Mouse (Mus musculus) limb, embryonic 11.5 days (tissue): ENCODE data around the gene Atp8a2. TPM values are rescaled to one million over a fixed set of nuclear protein-coding genes. Genes with fewer than 3 reads are reported as not detected.

Source experiments
- ATAC-seq: fragments of 200-750 bp; cut with Nextera tagmentation; 2 replicates; pipeline ENCODE4 v1.8.0; 2017; ENCODE audit warnings: low read depth; ENCODE audit not compliant: insufficient number of reproducible peaks, low FRiP score, low TSS enrichment
- DNase-seq: peaks from one replicate; pipeline ENCODE4 v3.0.0-alpha.2; 2015; ENCODE audit warnings: low spot score
- H3K27ac ChIP-seq: fragments of 300-500 bp; sonication (generic); replicated peaks from 2 replicates; pipeline ENCODE4 v1.5.1; 2014; ENCODE audit warnings: low read depth, mild to moderate bottlenecking, low read length
- H3K27me3 ChIP-seq: fragments of 300-500 bp; sonication (generic); 2 replicates; pipeline ENCODE4 v1.6.1; 2014; ENCODE audit warnings: mild to moderate bottlenecking, low read length, mixed read lengths; ENCODE audit not compliant: control insufficient read depth, insufficient read depth
- H3K36me3 ChIP-seq: fragments of 300-500 bp; sonication (generic); 2 replicates; pipeline ENCODE4 v1.6.1; 2014; ENCODE audit warnings: mild to moderate bottlenecking, low read length, moderate library complexity, mixed read lengths; ENCODE audit not compliant: control insufficient read depth, insufficient read depth
- H3K4me1 ChIP-seq: fragments of 300-500 bp; sonication (generic); 2 replicates; pipeline ENCODE4 v1.6.1; 2014; ENCODE audit warnings: low read length, mixed read lengths; ENCODE audit not compliant: control insufficient read depth, insufficient read depth
- H3K4me2 ChIP-seq: fragments of 300-500 bp; sonication (generic); 2 replicates; pipeline ENCODE4 v1.6.1; 2014; ENCODE audit warnings: low read depth, mild to moderate bottlenecking, moderate library complexity; ENCODE audit not compliant: severe bottlenecking
- H3K4me3 ChIP-seq: fragments of 300-500 bp; sonication (generic); 2 replicates; pipeline ENCODE4 v1.5.1; 2014; ENCODE audit warnings: low read depth, low read length
- H3K9ac ChIP-seq: fragments of 300-500 bp; sonication (generic); 2 replicates; pipeline ENCODE4 v1.6.1; 2014; ENCODE audit warnings: mild to moderate bottlenecking, low read length
- H3K9me3 ChIP-seq: fragments of 300-500 bp; sonication (generic); 2 replicates; pipeline ENCODE4 v1.6.1; 2016; ENCODE audit warnings: low read length; ENCODE audit not compliant: control insufficient read depth
- WGBS: fragments of 180-500 bp; shearing (Covaris S2); extraction: QIAGEN DNeasy Blood & Tissue Kit; methylation state at CpG from one replicate; pipeline ENCODE4 v1.1.7; 2014; 5-methylcytosine and 5-hydroxymethylcytosine counted together
- polyA plus RNA-seq: library from polyadenylated mRNA; unstranded; fragments of >200 nt; fragmentation: Nextera tagmentation; extraction: Ambion mirVana; gene quantifications from 2 replicates; pipeline ENCODE4 v1.2.1, GENCODE M21; 2014

Gene Atp8a2
- polyA plus RNA-seq, 1 experiment from 2014 or later, result 2.7 TPM

DNA sequence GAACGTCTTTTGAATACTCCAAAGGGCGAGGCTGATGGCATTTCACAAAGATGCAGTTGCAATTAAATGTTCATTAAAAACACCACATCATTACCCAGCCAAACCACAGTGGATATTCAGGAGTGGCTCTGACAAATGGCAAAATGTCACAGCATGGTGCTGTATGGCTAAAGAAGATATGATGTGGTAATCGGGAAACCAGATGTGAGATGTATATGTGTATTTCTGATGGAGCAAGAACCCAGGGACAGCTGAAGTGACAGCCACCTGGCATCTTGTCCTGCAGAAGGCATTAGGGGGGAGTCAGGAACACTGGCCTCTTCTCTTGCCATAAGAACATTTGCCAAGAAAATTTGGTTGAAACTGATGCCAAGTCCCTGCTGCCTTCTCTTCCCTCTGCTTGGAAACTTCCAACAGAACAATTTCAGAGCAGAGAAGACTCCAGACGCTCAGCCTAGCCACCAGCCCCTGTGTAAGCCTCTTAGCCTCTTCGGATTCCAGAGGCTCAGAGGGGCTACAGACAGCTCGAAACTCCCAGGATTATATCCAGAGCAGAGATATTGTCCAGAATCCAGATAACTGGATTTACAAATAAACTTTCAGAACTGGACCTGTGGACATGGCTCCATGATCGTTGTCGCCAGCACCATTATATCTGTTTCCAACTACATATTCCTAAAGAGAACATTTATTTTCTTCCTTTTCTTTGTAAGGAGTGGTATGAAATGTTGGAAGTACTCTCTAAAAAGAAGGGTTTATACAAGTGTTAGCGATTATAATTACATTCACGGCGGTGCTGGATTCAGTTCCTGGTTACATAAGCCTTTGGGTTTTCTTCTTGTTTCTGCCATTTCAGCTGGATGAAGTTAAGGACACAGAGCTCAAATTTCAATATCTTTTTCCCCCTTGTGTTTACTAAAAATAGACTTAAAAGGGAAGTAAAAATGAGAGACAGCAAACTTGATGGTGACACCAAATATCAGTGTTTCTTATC lies 413.3 kb downstream of the Atp8a2 start:
- 91% methylated on average over 11 of the region's 11 CpGs for WGBS
- no peaks in the 10 kb centered on the region for H3K36me3 ChIP-seq
- no peaks in the 10 kb centered on the region for H3K27me3 ChIP-seq
- H3K9ac ChIP-seq, result no peak overlapping the region
- DNase-seq (no peak), ATAC-seq (no peak)
- H3K9me3 ChIP-seq, result peaks cover 2% of the 10 kb centered on the region; the same call in 1 of the 2 replicates
- no peak overlapping the region for H3K4me3 ChIP-seq
- no peaks in the 10 kb centered on the region for H3K4me1 ChIP-seq
- H3K4me2 ChIP-seq, result no peak overlapping the region
- H3K27ac ChIP-seq, result no peak overlapping the region

DNA sequence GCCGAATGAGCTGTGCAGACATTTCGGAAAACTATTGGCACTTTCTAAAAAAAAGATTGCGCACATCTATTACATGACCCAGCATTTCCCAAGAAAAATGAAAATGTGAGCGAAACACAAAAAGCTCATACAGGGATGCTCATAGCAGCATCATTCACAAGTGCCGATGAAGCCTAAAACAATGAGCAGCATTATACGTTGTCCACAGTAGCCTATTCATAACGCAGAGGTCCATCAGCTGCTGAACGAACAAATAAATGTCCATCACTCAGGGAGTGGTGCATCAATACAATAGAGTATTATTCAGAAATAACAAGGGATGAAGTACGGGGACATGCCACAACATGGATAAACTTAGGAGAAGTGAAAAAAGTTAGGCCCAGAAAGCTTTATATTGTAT lies 416.6 kb downstream of the Atp8a2 start:
- ATAC-seq, result no peak
- 92% methylated on average over 9 of the region's 9 CpGs for WGBS

DNA sequence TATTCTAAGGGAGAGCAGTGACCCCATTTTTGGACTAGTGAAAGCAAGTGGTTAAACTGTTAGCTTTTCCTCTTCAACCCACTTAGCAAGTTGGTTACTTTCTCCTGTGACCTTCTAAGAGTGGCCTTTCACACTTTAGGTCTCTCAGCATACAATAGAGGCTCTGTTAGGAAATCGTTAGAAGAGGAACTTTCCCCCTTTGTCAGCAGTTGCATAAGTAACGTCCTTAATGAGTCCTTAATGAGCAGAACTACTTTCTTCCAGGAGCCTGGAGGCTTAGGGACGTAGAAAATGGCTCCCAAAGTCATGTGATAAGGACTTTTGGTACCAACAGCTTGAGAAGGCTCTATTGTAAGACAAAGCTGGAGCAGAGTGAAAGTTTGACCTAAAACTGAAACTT lies 434.8 kb downstream of the Atp8a2 start:
- Histone ChIP-seq H3K9ac (no peak overlapping the region), H3K4me3 (no peak overlapping the region), H3K4me2 (no peak overlapping the region), H3K27me3 (no peaks in the 10 kb centered on the region), H3K4me1 (peaks cover 25% of the 10 kb centered on the region), H3K36me3 (no peaks in the 10 kb centered on the region), H3K9me3 (no peaks in the 10 kb centered on the region), H3K27ac (no peak overlapping the region)
- WGBS, result 43% methylated on average over 3 of the region's 3 CpGs
- DNase-seq (no peak), ATAC-seq (no peak)

More for the DNA sequence above, 416.6 kb downstream of the Atp8a2 start:
- peaks cover 2% of the 10 kb centered on the region; the same call in 1 of the 2 replicates for H3K9me3 ChIP-seq
- no peak overlapping the region for H3K9ac ChIP-seq
- no peak overlapping the region for H3K4me2 ChIP-seq
- H3K27ac ChIP-seq, result no peak overlapping the region
- no peak overlapping the region for H3K4me3 ChIP-seq
- H3K27me3 ChIP-seq, result no peaks in the 10 kb centered on the region
- no peaks in the 10 kb centered on the region for H3K36me3 ChIP-seq
- DNase-seq, result no peak
- H3K4me1 ChIP-seq, result no peaks in the 10 kb centered on the region

DNA sequence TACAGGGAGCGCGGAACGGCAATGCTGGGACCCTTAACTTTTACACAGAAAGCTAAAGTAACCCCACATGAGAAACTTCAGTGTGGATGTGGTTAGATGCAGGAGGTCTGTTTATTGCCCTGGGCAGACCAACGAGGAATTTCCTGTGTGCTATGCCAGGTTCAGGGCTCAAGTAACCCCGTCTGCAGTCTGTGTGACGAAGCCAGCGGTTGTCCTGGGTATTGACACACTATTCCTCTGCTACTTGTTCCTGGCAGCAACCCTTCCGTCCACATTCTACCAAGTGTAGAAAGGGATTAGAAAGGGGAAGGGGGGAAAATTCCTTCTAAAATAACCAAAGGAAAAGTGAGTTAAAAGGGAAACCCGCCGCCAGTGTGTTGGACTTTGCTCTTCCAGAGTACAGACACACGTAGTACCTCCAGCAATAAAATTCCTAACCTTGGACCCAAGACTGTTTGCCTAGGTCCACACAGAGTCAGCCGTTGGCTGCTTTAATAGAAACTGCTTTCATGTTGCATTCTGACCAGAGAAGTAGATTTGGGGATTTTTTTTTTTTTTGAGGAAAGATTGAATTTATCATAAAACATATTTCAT lies 437.0 kb downstream of the Atp8a2 start:
- H3K27me3 ChIP-seq, result no peaks in the 10 kb centered on the region
- 45% methylated on average over 12 of the region's 12 CpGs for WGBS
- no peak overlapping the region for H3K4me2 ChIP-seq
- H3K4me3 ChIP-seq, result no peak overlapping the region
- peak; percentile 43 for DNase-seq
- H3K36me3 ChIP-seq, result no peaks in the 10 kb centered on the region
- peak overlapping the region; percentile 69; the same call in 1 of the 2 replicates for H3K27ac ChIP-seq
- H3K9ac ChIP-seq, result no peak overlapping the region
- no peak for ATAC-seq
- H3K4me1 ChIP-seq, result peaks cover 23% of the 10 kb centered on the region
- no peaks in the 10 kb centered on the region for H3K9me3 ChIP-seq

DNA sequence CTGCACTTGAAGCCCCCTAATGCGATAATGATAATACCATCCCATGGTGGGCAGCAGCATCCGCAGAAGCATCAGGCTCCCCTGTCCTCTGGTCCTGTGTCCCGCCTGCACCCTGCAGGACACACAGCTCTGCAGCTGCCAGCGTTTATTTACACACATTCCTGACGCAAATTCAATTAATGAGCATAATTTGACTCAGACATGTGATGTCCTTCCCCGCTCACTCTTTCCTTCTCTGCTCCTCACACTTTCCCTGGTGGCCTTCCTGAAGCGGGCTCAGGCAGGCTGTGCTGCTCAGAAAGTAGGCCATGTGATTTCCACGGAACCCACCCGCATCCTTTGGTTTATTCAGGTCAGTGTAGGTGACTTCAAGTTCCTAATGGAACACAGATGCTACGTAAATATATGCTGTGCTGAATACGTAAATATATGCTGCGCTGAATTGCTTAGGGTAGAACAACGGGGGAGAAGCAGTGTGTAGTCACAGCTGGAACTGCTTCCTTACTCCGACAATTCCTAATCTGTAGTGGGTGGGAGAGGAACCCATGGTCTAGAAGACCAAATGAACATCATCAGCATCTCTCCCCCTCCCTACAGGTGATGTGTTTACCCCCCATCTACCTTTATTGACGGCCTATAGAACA lies 437.7 kb downstream of the Atp8a2 start:
- peaks cover 21% of the 10 kb centered on the region for H3K4me1 ChIP-seq
- no peaks in the 10 kb centered on the region for H3K27me3 ChIP-seq
- no peaks in the 10 kb centered on the region for H3K36me3 ChIP-seq
- no peak overlapping the region; the same call in 1 of the 2 replicates for H3K9ac ChIP-seq
- ATAC-seq (peak; percentile 39; the same call in 1 of the 2 replicates), DNase-seq (peak; percentile 42)
- no peaks in the 10 kb centered on the region for H3K9me3 ChIP-seq
- no peak overlapping the region for H3K4me2 ChIP-seq
- H3K27ac ChIP-seq, result peak overlapping the region; percentile 69; the same call in 1 of the 2 replicates
- H3K4me3 ChIP-seq, result no peak overlapping the region
- 34% methylated on average over 15 of the region's 15 CpGs for WGBS

DNA sequence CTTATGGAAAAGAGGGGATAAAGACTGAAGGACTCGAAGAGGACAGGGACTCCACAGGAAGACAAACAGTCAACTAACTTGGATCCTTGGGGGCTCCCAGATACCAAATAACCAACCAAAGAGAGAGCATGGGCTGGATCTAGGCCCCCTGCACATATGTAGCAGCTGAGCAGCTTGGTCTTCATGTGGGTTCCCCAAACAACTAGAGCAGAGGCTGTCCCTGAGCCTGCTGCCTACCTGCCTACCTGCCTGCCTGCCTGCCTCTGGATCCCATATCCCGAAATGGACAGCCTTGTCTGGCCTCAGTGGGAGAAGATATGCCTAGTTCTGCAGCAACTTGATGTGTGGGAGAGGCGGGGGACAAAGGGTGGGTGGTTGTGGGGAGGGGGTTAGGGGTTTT lies 444.6 kb downstream of the Atp8a2 start:
- no peak overlapping the region for H3K27ac ChIP-seq
- H3K36me3 ChIP-seq, result no peaks in the 10 kb centered on the region
- no peaks in the 10 kb centered on the region for H3K9me3 ChIP-seq
- 80% methylated on average over 3 of the region's 3 CpGs for WGBS
- H3K4me3 ChIP-seq, result no peak overlapping the region
- ATAC-seq (no peak), DNase-seq (no peak)
- H3K4me1 ChIP-seq, result no peaks in the 10 kb centered on the region
- H3K9ac ChIP-seq, result no peak overlapping the region
- H3K27me3 ChIP-seq, result no peaks in the 10 kb centered on the region
- no peak overlapping the region for H3K4me2 ChIP-seq

DNA sequence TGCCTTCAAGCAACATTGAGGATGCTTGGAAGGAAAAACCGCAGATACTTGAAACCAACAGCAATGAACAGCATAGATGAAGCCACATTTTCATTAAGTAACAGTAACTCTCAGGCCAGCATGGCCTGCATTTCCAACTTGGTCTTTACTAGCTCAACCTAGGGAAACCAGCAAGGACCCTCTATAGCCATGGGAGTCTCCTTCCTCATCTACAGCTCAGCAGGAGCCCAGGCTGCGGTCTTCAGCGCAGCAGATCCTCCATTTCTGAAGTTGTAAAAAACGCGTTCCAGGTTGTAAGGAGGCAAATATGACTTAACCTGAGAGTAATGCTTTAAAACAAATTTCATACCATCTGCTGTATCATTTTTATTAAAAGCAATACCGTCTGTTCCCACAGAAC lies 447.0 kb downstream of the Atp8a2 start:
- H3K27ac ChIP-seq, result no peak overlapping the region
- H3K4me1 ChIP-seq, result no peaks in the 10 kb centered on the region
- H3K9me3 ChIP-seq, result no peaks in the 10 kb centered on the region
- 86% methylated on average over 6 of the region's 6 CpGs for whole genome bisulfite sequencing
- no peak overlapping the region for H3K4me2 ChIP-seq
- H3K27me3 ChIP-seq, result no peaks in the 10 kb centered on the region
- DNase-seq (no peak), ATAC-seq (no peak)
- no peak overlapping the region for H3K4me3 ChIP-seq
- no peaks in the 10 kb centered on the region for H3K36me3 ChIP-seq
- H3K9ac ChIP-seq, result no peak overlapping the region

DNA sequence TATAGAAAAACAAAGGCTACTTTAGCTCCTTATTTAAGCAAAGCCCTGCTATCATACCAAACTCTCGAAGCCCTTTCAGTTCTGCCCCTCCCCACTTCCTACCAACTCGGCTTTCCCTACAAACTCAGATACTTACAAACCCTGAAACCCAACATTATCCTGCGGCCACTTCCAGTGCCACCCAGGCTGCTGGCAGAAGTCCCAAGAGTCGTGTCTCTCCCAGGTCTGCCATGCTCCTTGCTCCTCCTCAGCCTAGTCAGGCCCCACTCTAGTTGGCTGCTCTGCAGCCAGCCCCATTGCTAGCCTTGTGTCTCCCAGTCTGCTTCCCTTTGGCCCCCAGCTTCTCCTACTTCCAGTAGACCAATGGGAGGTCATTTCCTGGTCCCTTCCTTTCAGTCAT lies 451.3 kb downstream of the Atp8a2 start:
- Histone ChIP-seq H3K4me3 (no peak overlapping the region), H3K4me2 (no peak overlapping the region), H3K27ac (no peak overlapping the region), H3K36me3 (no peaks in the 10 kb centered on the region), H3K9ac (no peak overlapping the region), H3K9me3 (no peaks in the 10 kb centered on the region), H3K27me3 (no peaks in the 10 kb centered on the region), H3K4me1 (no peaks in the 10 kb centered on the region)
- WGBS, result 79% methylated on average over 4 of the region's 4 CpGs
- no peak for DNase-seq
- no peak for ATAC-seq
